Mouse (Mus musculus): ENCODE data around the gene Rreb1.

- TF ChIP-seq JUND (IDR thresholded peaks at IDR 0.05; ENCODE audit: low read depth, low read length) = no peak
- no peak for TF ChIP-seq CTCF (IDR thresholded peaks at IDR 0.05 in 2 of 3, conservative IDR thresholded peaks at IDR 0.05 in 1 of 3; ENCODE audit: control insufficient read depth in 1 of 3, insufficient read depth in 1 of 3, low read depth in 2 of 3, low read length in 3 of 3, poor library complexity in 1 of 3, severe bottlenecking in 1 of 3)
- TF ChIP-seq ELF1 (IDR thresholded peaks at IDR 0.05; ENCODE audit: low read depth, low read length) = no peak
These were observed 48.7 kb downstream of the Rreb1 start for GRCm38 (mm10) chr13:37826994-37827262.
